Comparison of ENCODE assay signal across 22 mouse cellular contexts in genomic region chr10:88949649-88950296, GRCm38 (mm10).
DNase-seq lines count a peak whose midpoint lies in the region; ATAC-seq and TF ChIP-seq lines count a peak whose summit lies in the region.
"Had no signal": no experiment of that assay in that cellular context is flagged by ENCODE, and none has a peak within 500 bp of the region (broad histone marks: within the 10 kb centered on the region; RNA-seq: fewer than 3 reads in every experiment).

No protein-coding gene starts in this region.

- intact Hi-C loops in left cerebral cortex, postnatal 36 days (cut with DNase I), result no loop called here

- no peak for TF ChIP-seq POLR2A in testis, adult 2 months (IDR thresholded peaks at IDR 0.05; ENCODE audit: control insufficient read depth, low read depth, low read length)

- no peaks in the 10 kb centered on the region for H3K36me3 ChIP-seq in testis, adult 2 months (ENCODE audit: control insufficient read depth, insufficient read depth, low read length)
- no peaks in the 10 kb centered on the region for H3K36me3 ChIP-seq in intestine, embryonic 16.5 days (ENCODE audit: control insufficient read depth, insufficient read depth, low read length)
- 0 out of 2 replicates have a peak, but pooled peaks cover 2% of the 10 kb centered on the region for H3K36me3 ChIP-seq in midbrain, embryonic 16.5 days (ENCODE audit: control insufficient read depth, insufficient read depth, low read length)
- H3K36me3 ChIP-seq in liver, embryonic 12.5 days, result no peaks in the 10 kb centered on the region
- H3K36me3 ChIP-seq: embryonic facial prominence, embryonic 13.5 days; heart, embryonic 15.5 days had no signal

- ATAC-seq in intestine, embryonic 16.5 days, result peak; percentile 99
- ATAC-seq in midbrain, embryonic 16.5 days, result no peak
- ATAC-seq in liver, embryonic 12.5 days, result no peak
- ATAC-seq: activated CD4-positive, CD25-positive, alpha-beta regulatory T cell, adult 4 months; forebrain, embryonic 13.5 days; forebrain, postnatal 0 days; hindbrain, postnatal 0 days had no signal

- H3K4me3 ChIP-seq in testis, adult 2 months (ENCODE audit: control insufficient read depth, low read depth, low read length), result peak overlapping the region; percentile 7; the same call in 1 of the 2 replicates
- no peak overlapping the region for H3K4me3 ChIP-seq in intestine, embryonic 16.5 days (ENCODE audit: low read length)
- H3K4me3 ChIP-seq in midbrain, embryonic 16.5 days (ENCODE audit: low read depth, low read length), result no peak overlapping the region
- H3K4me3 ChIP-seq in liver, embryonic 12.5 days, result no peak overlapping the region
- H3K4me3 ChIP-seq: embryonic facial prominence, embryonic 13.5 days; forebrain, embryonic 13.5 days; heart, adult 2 months; heart, embryonic 15.5 days; hindbrain, embryonic 13.5 days had no signal

- no peak overlapping the region for H3K9ac ChIP-seq in intestine, embryonic 16.5 days (ENCODE audit: low read depth, low read length)
- no peak overlapping the region for H3K9ac ChIP-seq in midbrain, embryonic 16.5 days (ENCODE audit: low read depth, low read length)
- no peak overlapping the region for H3K9ac ChIP-seq in liver, embryonic 12.5 days
- H3K9ac ChIP-seq: embryonic facial prominence, embryonic 13.5 days; forebrain, embryonic 13.5 days; forebrain, postnatal 0 days; heart, embryonic 15.5 days; hindbrain, embryonic 13.5 days had no signal

- no peaks in the 10 kb centered on the region for H3K9me3 ChIP-seq in intestine, embryonic 16.5 days (ENCODE audit: control insufficient read depth, low read length)
- H3K9me3 ChIP-seq in midbrain, embryonic 16.5 days (replicated peaks; ENCODE audit: control insufficient read depth, low read length, poor library complexity, severe bottlenecking), result no peaks in the 10 kb centered on the region
- no peaks in the 10 kb centered on the region for H3K9me3 ChIP-seq in liver, embryonic 12.5 days (replicated peaks)
- H3K9me3 ChIP-seq: embryonic facial prominence, embryonic 13.5 days; forebrain, embryonic 13.5 days; heart, embryonic 15.5 days; hindbrain, embryonic 13.5 days had no signal

- no peak for TF ChIP-seq CTCF in testis, adult 2 months (IDR thresholded peaks at IDR 0.05; ENCODE audit: control insufficient read depth, insufficient read depth, insufficient replicate concordance, low read depth, low read length)

- no peak for DNase-seq in testis, postnatal 10 days (ENCODE audit: low spot score)
- peak; percentile 35 for DNase-seq in adrenal gland, postnatal 25 days
- no peak for DNase-seq in left cerebral cortex, postnatal 36 days (ENCODE audit: low spot score in 2 of 2)
- no peak for DNase-seq in layer of hippocampus, adult 9-11 months
- DNase-seq: cerebellum, adult 18-20 months; cerebellum, adult 9-11 months; cerebellum, postnatal 36 days; forebrain, postnatal 0 days; gastrocnemius, postnatal 14 days; heart, adult 2 months; heart, postnatal 14 days had no signal

- no peak overlapping the region for H3K4me2 ChIP-seq in intestine, embryonic 16.5 days (ENCODE audit: low read depth, low read length)
- no peak overlapping the region for H3K4me2 ChIP-seq in midbrain, embryonic 16.5 days (ENCODE audit: low read length)
- no peak overlapping the region for H3K4me2 ChIP-seq in liver, embryonic 12.5 days
- H3K4me2 ChIP-seq: embryonic facial prominence, embryonic 13.5 days; forebrain, embryonic 13.5 days; heart, embryonic 11.5 days; heart, embryonic 15.5 days; hindbrain, embryonic 13.5 days had no signal

- no peak overlapping the region for H3K27ac ChIP-seq in testis, adult 2 months (ENCODE audit: control insufficient read depth, insufficient read depth, low read depth, low read length)
- H3K27ac ChIP-seq in intestine, embryonic 16.5 days (ENCODE audit: low read length), result peak overlapping the region; percentile 65
- no peak overlapping the region for H3K27ac ChIP-seq in midbrain, embryonic 16.5 days (ENCODE audit: low read length)
- H3K27ac ChIP-seq in liver, embryonic 12.5 days, result no peak overlapping the region
- H3K27ac ChIP-seq: embryonic facial prominence, embryonic 13.5 days; forebrain, embryonic 13.5 days; heart, adult 2 months; heart, embryonic 15.5 days; hindbrain, embryonic 13.5 days; hindbrain, postnatal 0 days had no signal

- H3K27me3 ChIP-seq in testis, adult 2 months (ENCODE audit: control insufficient read depth, insufficient read depth, low read length), result no peaks in the 10 kb centered on the region
- H3K27me3 ChIP-seq in intestine, embryonic 16.5 days (replicated peaks; ENCODE audit: control insufficient read depth, insufficient read depth, low read length), result no peaks in the 10 kb centered on the region
- H3K27me3 ChIP-seq in midbrain, embryonic 16.5 days (ENCODE audit: control insufficient read depth, insufficient read depth, low read depth, low read length), result no peaks in the 10 kb centered on the region
- no peaks in the 10 kb centered on the region for H3K27me3 ChIP-seq in liver, embryonic 12.5 days (replicated peaks)
- H3K27me3 ChIP-seq: embryonic facial prominence, embryonic 13.5 days; forebrain, embryonic 13.5 days; heart, embryonic 15.5 days; hindbrain, embryonic 13.5 days had no signal

- peaks cover 5% of the 10 kb centered on the region for H3K4me1 ChIP-seq in testis, adult 2 months (ENCODE audit: control insufficient read depth, insufficient read depth, low read length)
- H3K4me1 ChIP-seq in intestine, embryonic 16.5 days (ENCODE audit: control insufficient read depth, insufficient read depth, low read length), result no peaks in the 10 kb centered on the region; the same call in 1 of the 2 replicates
- H3K4me1 ChIP-seq in midbrain, embryonic 16.5 days (ENCODE audit: control insufficient read depth, insufficient read depth, low read length), result no peaks in the 10 kb centered on the region
- no peaks in the 10 kb centered on the region for H3K4me1 ChIP-seq in liver, embryonic 12.5 days
- H3K4me1 ChIP-seq: embryonic facial prominence, embryonic 13.5 days; forebrain, embryonic 13.5 days; heart, embryonic 15.5 days; hindbrain, embryonic 13.5 days had no signal

- 84% methylated on average over 12 of the region's 12 CpGs for WGBS in intestine, embryonic 16.5 days
- WGBS in midbrain, embryonic 16.5 days, result 94% methylated on average over 12 of the region's 12 CpGs
- WGBS in liver, embryonic 12.5 days (ENCODE audit: insufficient replicate concordance), result 79% methylated on average over 12 of the region's 12 CpGs
